Mouse (Mus musculus) urinary bladder, postnatal 4 days (tissue): Measurements from ENCODE around the gene Setdb2.
"Not testable (repeated sequence)": the region's sequence is repeated elsewhere in the genome, so short reads cannot be mapped to it uniquely, and the experiment has no call there.

Experiments
- DNase-seq, 2 experiments: peaks; one replicate each; pipeline ENCODE4 v3.0.0; 2021 to 2022; ENCODE audit warnings: low spot score in 2 of 2

The Setdb2 gene

GRCm38 (mm10) chr14:59440558-59441471, at the start of gene Setdb2, which contains the start of gene Cab39l:
TSS of gene Setdb2 (minus strand) at chr14:59440884.
TSS of gene Cab39l (plus strand) at chr14:59440972.
- DNase-seq: peak; percentile 90 to 93

- DNase-seq: no peak
These were observed 44.6 kb upstream of the Setdb2 start for GRCm38 (mm10) chr14:59485247-59485810.

GRCm38 (mm10) chr14:59478699-59479098, 38.0 kb upstream of the Setdb2 start:
- no peak for DNase-seq

- no peak for DNase-seq
These were observed 30.1 kb upstream of the Setdb2 start for GRCm38 (mm10) chr14:59470781-59471180.

- no peak for DNase-seq
These were observed 27.1 kb upstream of the Setdb2 start for GRCm38 (mm10) chr14:59467798-59468197.

- DNase-seq: no peak
These were observed 25.8 kb upstream of the Setdb2 start for GRCm38 (mm10) chr14:59466503-59466902.

GRCm38 (mm10) chr14:59447981-59448380, 7.3 kb upstream of the Setdb2 start:
- DNase-seq: no peak

- DNase-seq: no peak
These were observed 4.7 kb upstream of the Setdb2 start for GRCm38 (mm10) chr14:59445421-59445820.

GRCm38 (mm10) chr14:59441472-59441805, 755 bp upstream of the Setdb2 start:
- no peak for DNase-seq

- DNase-seq: no peak
These were observed 645 bp downstream of the Setdb2 start for GRCm38 (mm10) chr14:59440039-59440438.

GRCm38 (mm10) chr14:59438505-59438904, 2.2 kb downstream of the Setdb2 start:
- DNase-seq: no peak

- no peak for DNase-seq
These were observed 3.3 kb downstream of the Setdb2 start for GRCm38 (mm10) chr14:59437398-59437797.

GRCm38 (mm10) chr14:59435206-59435605, 5.5 kb downstream of the Setdb2 start:
- DNase-seq: no peak

GRCm38 (mm10) chr14:59433902-59434301, 6.8 kb downstream of the Setdb2 start:
- DNase-seq: no peak

GRCm38 (mm10) chr14:59430556-59430955, 10.1 kb downstream of the Setdb2 start:
- DNase-seq: no peak

GRCm38 (mm10) chr14:59422912-59423663, 17.6 kb downstream of the Setdb2 start:
- no peak for DNase-seq

- DNase-seq: no peak
These were observed 22.5 kb downstream of the Setdb2 start for GRCm38 (mm10) chr14:59418171-59418570.

GRCm38 (mm10) chr14:59414979-59415378, 25.7 kb downstream of the Setdb2 start:
- not testable (repeated sequence) for DNase-seq

GRCm38 (mm10) chr14:59396999-59397398, 43.7 kb downstream of the Setdb2 start:
- DNase-seq: no peak

- no peak for DNase-seq
These were observed 45.4 kb downstream of the Setdb2 start, which contains the start of gene Phf11c for GRCm38 (mm10) chr14:59395281-59395680. TSS of gene Phf11c (minus strand) at chr14:59395381.

- not testable (repeated sequence) for DNase-seq
These were observed 50.5 kb downstream of the Setdb2 start for GRCm38 (mm10) chr14:59390181-59390580.

- no peak for DNase-seq
These were observed 51.2 kb downstream of the Setdb2 start for GRCm38 (mm10) chr14:59389532-59389931.
